Mouse (Mus musculus): Measurements from ENCODE around the gene Sumo1. TPM values are rescaled to one million over a fixed set of nuclear protein-coding genes. Genes with fewer than 3 reads are reported as not detected.
"Not testable (repeated sequence)": the region's sequence is repeated elsewhere in the genome, so short reads cannot be mapped to it uniquely, and the experiment has no call there.

The Sumo1 gene
- polyA plus RNA-seq, 1 experiment, result 278 TPM

- Histone ChIP-seq H3K36me3 (replicated peaks; ENCODE audit: low read length) (peaks cover 37% of the 10 kb centered on the region), H3K4me3 (replicated peaks) (no peak overlapping the region), H3K4me1 (peaks cover 11% of the 10 kb centered on the region), H3K9me3 (no peaks in the 10 kb centered on the region), H3K27me3 (replicated peaks) (no peaks in the 10 kb centered on the region)
- TF ChIP-seq GATA1 (IDR thresholded peaks at IDR 0.05; ENCODE audit: borderline replicate concordance, low read length), result no peak
- TF ChIP-seq FLI1 (IDR thresholded peaks at IDR 0.05; ENCODE audit: low read length), result no peak
Measured at GRCm38 (mm10) chr1:59638371-59638770, 32.3 kb downstream of the Sumo1 start.

GRCm38 (mm10) chr1:59636349-59636748 lies 34.3 kb downstream of the Sumo1 start:
- H3K27me3 ChIP-seq (replicated peaks), result peaks cover 3% of the 10 kb centered on the region
- H3K4me3 ChIP-seq (replicated peaks), result no peak overlapping the region
- H3K9me3 ChIP-seq, result no peaks in the 10 kb centered on the region
- peaks cover 17% of the 10 kb centered on the region for H3K36me3 ChIP-seq (replicated peaks; ENCODE audit: low read length)
- TF ChIP-seq GATA1 (IDR thresholded peaks at IDR 0.05; ENCODE audit: borderline replicate concordance, low read length) (no peak), FLI1 (IDR thresholded peaks at IDR 0.05; ENCODE audit: low read length) (no peak)
- H3K4me1 ChIP-seq, result peaks cover 18% of the 10 kb centered on the region

GRCm38 (mm10) chr1:59633056-59633455 lies 37.6 kb downstream of the Sumo1 start:
- Histone ChIP-seq H3K9me3 (no peaks in the 10 kb centered on the region), H3K27me3 (replicated peaks) (peaks cover 14% of the 10 kb centered on the region)
- TF ChIP-seq GATA1 (IDR thresholded peaks at IDR 0.05; ENCODE audit: borderline replicate concordance, low read length) (no peak), FLI1 (IDR thresholded peaks at IDR 0.05; ENCODE audit: low read length) (no peak)

GRCm38 (mm10) chr1:59631986-59632659 lies 38.5 kb downstream of the Sumo1 start:
- H3K4me3 ChIP-seq (replicated peaks), result no peak overlapping the region
- H3K27me3 ChIP-seq (replicated peaks), result peaks cover 17% of the 10 kb centered on the region
- H3K36me3 ChIP-seq (replicated peaks; ENCODE audit: low read length), result no peaks in the 10 kb centered on the region
- peaks cover 18% of the 10 kb centered on the region for H3K4me1 ChIP-seq
- TF ChIP-seq FLI1 (IDR thresholded peaks at IDR 0.05; ENCODE audit: low read length), result no peak
- no peak for TF ChIP-seq GATA1 (IDR thresholded peaks at IDR 0.05; ENCODE audit: borderline replicate concordance, low read length)
- H3K9me3 ChIP-seq, result no peaks in the 10 kb centered on the region

More at GRCm38 (mm10) chr1:59633056-59633455, 37.6 kb downstream of the Sumo1 start:
- H3K36me3 ChIP-seq (replicated peaks; ENCODE audit: low read length), result no peaks in the 10 kb centered on the region
- peaks cover 18% of the 10 kb centered on the region for H3K4me1 ChIP-seq
- H3K4me3 ChIP-seq (replicated peaks), result no peak overlapping the region

GRCm38 (mm10) chr1:59630356-59630755 lies 40.3 kb downstream of the Sumo1 start:
- H3K9me3 ChIP-seq; H3K4me3 ChIP-seq (replicated peaks); H3K36me3 ChIP-seq (replicated peaks; ENCODE audit: low read length): not testable (repeated sequence)
- H3K27me3 ChIP-seq (replicated peaks), result peaks cover 18% of the 10 kb centered on the region
- peaks cover 18% of the 10 kb centered on the region for H3K4me1 ChIP-seq

GRCm38 (mm10) chr1:59629194-59629593 lies 41.4 kb downstream of the Sumo1 start:
- Histone ChIP-seq H3K4me3 (replicated peaks) (no peak overlapping the region), H3K27me3 (replicated peaks) (peaks cover 18% of the 10 kb centered on the region), H3K36me3 (replicated peaks; ENCODE audit: low read length) (no peaks in the 10 kb centered on the region), H3K4me1 (peaks cover 15% of the 10 kb centered on the region), H3K9me3 (no peaks in the 10 kb centered on the region)
- TF ChIP-seq GATA1 (IDR thresholded peaks at IDR 0.05; ENCODE audit: borderline replicate concordance, low read length), result no peak
- no peak for TF ChIP-seq FLI1 (IDR thresholded peaks at IDR 0.05; ENCODE audit: low read length)

GRCm38 (mm10) chr1:59625410-59625809 lies 45.2 kb downstream of the Sumo1 start:
- no peak for TF ChIP-seq GATA1 (IDR thresholded peaks at IDR 0.05; ENCODE audit: borderline replicate concordance, low read length)
- no peak for TF ChIP-seq FLI1 (IDR thresholded peaks at IDR 0.05; ENCODE audit: low read length)
- Histone ChIP-seq H3K9me3 (no peaks in the 10 kb centered on the region), H3K36me3 (replicated peaks; ENCODE audit: low read length) (no peaks in the 10 kb centered on the region), H3K4me1 (no peaks in the 10 kb centered on the region), H3K27me3 (replicated peaks) (peaks cover 16% of the 10 kb centered on the region), H3K4me3 (replicated peaks) (no peak overlapping the region)

GRCm38 (mm10) chr1:59623325-59624017 lies 47.2 kb downstream of the Sumo1 start:
- Histone ChIP-seq H3K36me3 (replicated peaks; ENCODE audit: low read length) (no peaks in the 10 kb centered on the region), H3K9me3 (no peaks in the 10 kb centered on the region), H3K4me1 (no peaks in the 10 kb centered on the region), H3K27me3 (replicated peaks) (peaks cover 9% of the 10 kb centered on the region), H3K4me3 (replicated peaks) (no peak overlapping the region)
- no peak for TF ChIP-seq GATA1 (IDR thresholded peaks at IDR 0.05; ENCODE audit: borderline replicate concordance, low read length)
- TF ChIP-seq FLI1 (IDR thresholded peaks at IDR 0.05; ENCODE audit: low read length), result no peak

GRCm38 (mm10) chr1:59619201-59619600 lies 51.4 kb downstream of the Sumo1 start:
- Histone ChIP-seq H3K9me3 (no peaks in the 10 kb centered on the region), H3K4me1 (peaks cover 3% of the 10 kb centered on the region; the same call in 1 of the 2 replicates), H3K27me3 (replicated peaks) (peaks cover 8% of the 10 kb centered on the region), H3K4me3 (replicated peaks) (no peak overlapping the region), H3K36me3 (replicated peaks; ENCODE audit: low read length) (no peaks in the 10 kb centered on the region)
- no peak for TF ChIP-seq FLI1 (IDR thresholded peaks at IDR 0.05; ENCODE audit: low read length)
- no peak for TF ChIP-seq GATA1 (IDR thresholded peaks at IDR 0.05; ENCODE audit: borderline replicate concordance, low read length)

- Histone ChIP-seq H3K27me3 (replicated peaks) (peaks cover 6% of the 10 kb centered on the region), H3K4me3 (replicated peaks) (no peak overlapping the region), H3K4me1 (peaks cover 3% of the 10 kb centered on the region; the same call in 1 of the 2 replicates), H3K9me3 (peaks cover 3% of the 10 kb centered on the region; the same call in 1 of the 2 replicates), H3K36me3 (replicated peaks; ENCODE audit: low read length) (no peaks in the 10 kb centered on the region)
- TF ChIP-seq FLI1 (IDR thresholded peaks at IDR 0.05; ENCODE audit: low read length) (no peak), GATA1 (IDR thresholded peaks at IDR 0.05; ENCODE audit: borderline replicate concordance, low read length) (no peak)
Measured at GRCm38 (mm10) chr1:59615021-59615420, 55.6 kb downstream of the Sumo1 start.

Measured in megakaryocyte, embryonic 14.5 days (primary cell).